Mouse (Mus musculus): ENCODE data around the gene Rdh16. TPM values are rescaled to one million over a fixed set of nuclear protein-coding genes. Genes with fewer than 3 reads are reported as not detected.

The Rdh16 gene
- not detected in 4 replicates for total RNA-seq (2023; ENCODE audit: inconsistent age)

DNA sequence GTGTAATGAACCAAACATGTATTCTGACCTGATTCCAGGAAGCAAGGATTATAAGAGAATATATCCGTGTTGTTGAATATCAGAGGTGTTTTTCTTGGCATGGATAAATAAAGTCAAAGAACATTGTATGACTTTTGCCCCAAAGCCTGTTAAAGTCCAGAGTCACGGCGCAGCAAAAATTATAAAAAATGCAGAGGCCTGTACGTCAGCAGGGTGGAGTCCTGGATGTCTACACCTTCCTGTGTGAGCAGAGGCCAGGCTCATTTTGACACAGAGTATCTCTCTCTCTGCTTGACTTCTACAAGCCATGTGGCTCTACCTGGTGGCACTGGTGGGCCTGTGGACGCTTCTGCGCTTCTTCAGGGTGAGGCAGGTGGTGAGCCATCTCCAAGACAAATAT, at the start of gene Rdh16:
Gene Rdh16 (plus strand): TSS at position 262 of the 400 bp plus-strand sequence.

DNA sequence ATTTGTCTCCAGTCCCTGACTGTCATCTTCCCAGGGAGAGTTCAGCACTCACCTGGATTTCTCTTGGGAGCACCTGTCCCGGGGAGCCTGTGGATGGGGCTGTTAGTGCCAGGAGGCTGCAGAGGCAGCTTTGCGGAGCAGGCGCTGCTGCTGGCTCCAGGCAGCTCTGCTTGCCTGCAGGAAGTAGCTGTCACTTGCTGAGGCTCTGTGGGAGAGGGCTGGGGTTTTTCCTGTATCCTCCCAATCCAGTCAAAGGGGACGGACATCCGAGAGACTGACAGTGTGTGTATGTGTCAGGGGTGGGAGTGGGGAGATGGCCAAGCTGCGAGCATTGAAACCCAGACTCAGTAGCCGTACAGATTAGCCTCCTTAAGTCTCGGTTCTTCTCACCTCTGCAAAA, 49.4 kb upstream of the Rdh16 start, which contains the start of gene Gpr182:
Gene Gpr182 (minus strand): TSS at position 185 of the 400 bp plus-strand sequence.

DNA sequence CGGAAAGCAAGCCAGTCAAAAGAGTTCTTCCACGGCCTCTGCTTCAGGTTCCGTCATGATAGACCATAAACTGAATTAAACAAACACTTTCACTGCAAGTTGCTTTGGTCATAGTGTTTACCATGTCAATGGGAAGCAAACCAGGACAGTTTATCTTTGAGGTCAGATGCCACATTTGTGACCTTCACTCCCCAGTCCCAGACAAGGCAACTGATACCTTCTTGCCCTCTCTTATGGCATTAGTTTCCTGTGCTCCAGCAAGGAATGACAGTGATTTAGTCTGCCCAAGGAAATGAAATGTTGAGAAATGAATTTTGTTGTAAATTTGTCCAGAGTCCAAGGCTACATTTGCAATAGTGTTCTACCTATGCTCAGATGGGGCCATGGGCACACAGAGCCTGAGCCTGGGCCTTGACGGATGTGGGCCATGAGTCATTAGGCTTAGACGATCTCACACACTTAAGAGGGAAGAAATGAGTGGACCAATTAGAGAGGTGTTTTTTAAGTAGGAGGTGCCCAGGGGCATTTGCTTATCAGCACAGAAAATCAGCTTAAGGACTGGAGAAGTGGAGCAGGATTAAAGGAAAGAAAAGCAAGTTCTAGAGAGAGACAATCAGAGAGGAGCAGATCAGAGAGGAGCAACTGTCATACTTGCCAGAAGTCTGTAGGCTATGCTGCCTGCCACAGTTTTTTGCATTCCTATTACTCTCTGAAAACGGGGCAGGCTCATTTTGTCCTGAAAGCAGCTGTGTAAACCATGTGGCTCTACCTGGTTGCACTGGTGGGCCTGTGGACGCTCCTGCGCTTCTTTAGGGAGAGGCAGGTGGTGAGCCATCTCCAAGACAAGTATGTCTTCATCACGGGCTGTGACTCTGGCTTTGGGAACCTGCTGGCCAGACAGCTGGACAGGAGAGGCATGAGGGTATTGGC, 41.5 kb upstream of the Rdh16 start, which contains the start of the genes Rdh1 and Rdh16f1:
Gene Rdh1 (plus strand): TSS at position 541 of the 930 bp plus-strand sequence.
Gene Rdh16f1 (plus strand): TSS at position 607 of the 930 bp plus-strand sequence.

DNA sequence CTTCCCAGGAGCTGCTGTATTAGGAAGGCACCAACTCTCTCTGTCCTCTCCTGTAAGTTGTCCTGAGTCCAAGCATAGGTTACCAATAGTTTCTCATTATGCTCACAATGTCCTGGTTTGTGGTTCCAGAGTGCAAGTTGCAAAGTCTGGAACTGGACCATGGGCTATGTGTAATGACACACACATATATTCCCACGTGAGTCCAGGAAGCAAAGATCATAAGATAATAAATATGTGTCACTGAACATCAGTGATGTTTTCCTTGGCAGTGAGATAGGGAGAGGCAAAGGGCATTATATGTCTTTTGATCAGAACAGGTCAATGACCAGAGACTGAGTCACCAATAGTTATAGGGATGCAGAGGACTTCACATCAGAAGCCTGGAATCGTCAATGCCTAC, 24.9 kb upstream of the Rdh16 start, which contains the start of gene Rdh9:
Gene Rdh9 (plus strand): TSS at position 376 of the 400 bp plus-strand sequence.

DNA sequence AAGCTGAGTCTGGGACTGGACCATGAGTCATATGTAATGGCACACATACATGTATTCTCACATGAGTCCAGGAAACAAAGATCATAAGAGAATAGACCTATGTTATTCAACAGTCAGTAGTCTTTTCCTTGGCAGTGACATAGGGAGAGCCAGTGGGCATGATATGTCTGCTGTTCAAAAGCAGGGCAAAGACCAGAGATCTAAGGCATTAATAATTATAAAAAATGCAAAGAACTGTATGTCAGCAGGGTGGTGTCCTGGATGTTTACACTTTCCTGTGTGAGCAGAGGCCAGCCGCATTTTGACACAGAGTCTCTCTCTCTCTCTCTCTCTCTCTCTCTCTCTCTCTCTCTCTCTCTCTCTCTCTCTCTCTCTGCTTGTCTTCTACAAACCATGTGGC, 48.7 kb downstream of the Rdh16 start, which contains the start of gene Rdh19:
Gene Rdh19 (plus strand): TSS at position 301 of the 400 bp plus-strand sequence.

DNA sequence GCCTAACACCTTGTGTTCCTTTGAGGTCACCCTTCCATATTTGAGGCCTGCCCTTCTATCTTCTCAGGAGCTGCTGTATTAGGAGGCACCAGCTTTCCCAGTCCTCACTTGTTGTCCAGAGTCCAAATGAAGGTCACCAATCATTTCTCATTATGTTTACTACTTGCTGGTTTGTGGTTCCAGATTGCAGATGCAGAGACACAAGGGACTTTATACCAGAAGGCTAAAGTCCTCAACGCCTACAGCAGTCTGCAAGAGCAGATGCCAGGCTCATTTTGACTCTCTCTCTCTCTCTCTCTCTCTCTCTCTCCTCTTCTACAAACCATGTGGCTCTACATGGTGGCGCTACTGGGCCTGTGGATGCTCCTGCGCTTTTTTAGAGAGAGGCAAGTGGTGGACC, 65.3 kb downstream of the Rdh16 start, which contains the start of gene Rdh16f2:
Gene Rdh16f2 (plus strand): TSS at position 243 of the 400 bp plus-strand sequence.

DNA sequence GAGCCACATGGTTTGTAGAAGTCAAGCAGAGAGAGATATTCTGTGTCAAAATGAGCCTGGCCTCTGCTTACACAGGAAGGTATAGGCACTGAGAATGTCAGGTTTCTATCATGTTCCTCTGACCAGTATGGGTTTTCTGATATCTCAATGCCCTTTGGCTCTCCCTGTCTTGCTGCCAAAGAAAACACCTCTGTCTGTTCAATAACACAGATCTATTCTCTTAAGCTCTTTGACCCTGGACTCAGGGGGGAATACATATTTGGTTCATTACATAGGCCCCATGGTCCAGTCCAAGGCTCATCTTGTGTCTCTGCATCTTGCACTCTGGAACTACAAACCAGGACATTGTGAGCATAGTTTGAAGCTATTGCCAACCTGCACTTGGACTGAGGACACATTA, 87.7 kb downstream of the Rdh16 start, which contains the start of gene Rdh7:
Gene Rdh7 (minus strand): TSS at position 213 of the 400 bp plus-strand sequence.

Other genes with a start within 250 kb of the Rdh16 start
- 2.2 to 4.3 TPM (median 3.3 TPM) in 4 replicates for gene Lrp1, start 180.0 kb upstream of the Rdh16 start, total RNA-seq (2023; ENCODE audit: inconsistent age)
- 226 to 243 TPM (median 231 TPM) in 4 replicates for gene Stat6, start 158.2 kb upstream of the Rdh16 start, total RNA-seq (2023; ENCODE audit: inconsistent age)
- gene Nemp1, start 134.3 kb upstream of the Rdh16 start, total RNA-seq (2023; ENCODE audit: inconsistent age) = 8.6 to 12.6 TPM (median 10.8 TPM) in 4 replicates
- 34.6 to 46.9 TPM (median 38.1 TPM) in 4 replicates for gene Nab2, start 132.6 kb upstream of the Rdh16 start, total RNA-seq (2023; ENCODE audit: inconsistent age)
- gene Myo1a, start 96.0 kb upstream of the Rdh16 start, total RNA-seq (2023; ENCODE audit: inconsistent age) = 0.29 to 0.72 TPM (median 0.60 TPM) in 4 replicates
- gene Tac2, start 76.7 kb upstream of the Rdh16 start, total RNA-seq (2023; ENCODE audit: inconsistent age) = not detected in 4 replicates
- 13.5 to 15.8 TPM (median 15.2 TPM) in 4 replicates for gene Zbtb39, start 61.6 kb upstream of the Rdh16 start, total RNA-seq (2023; ENCODE audit: inconsistent age)
- not detected in 4 replicates for gene Gpr182, start 49.4 kb upstream of the Rdh16 start, total RNA-seq (2023; ENCODE audit: inconsistent age)
- gene Rdh1, start 41.4 kb upstream of the Rdh16 start, total RNA-seq (2023; ENCODE audit: inconsistent age) = 0.12 to 0.19 TPM in 2 of 4 replicates, not detected in the others
- not detected in 4 replicates for gene Rdh16f1, start 41.4 kb upstream of the Rdh16 start, total RNA-seq (2023; ENCODE audit: inconsistent age)
- gene Rdh9, start 24.8 kb upstream of the Rdh16 start, total RNA-seq (2023; ENCODE audit: inconsistent age) = not detected in 4 replicates
- gene Rdh19, start 48.8 kb downstream of the Rdh16 start, total RNA-seq (2023; ENCODE audit: inconsistent age) = not detected in 4 replicates
- not detected in 4 replicates for gene Rdh16f2, start 65.3 kb downstream of the Rdh16 start, total RNA-seq (2023; ENCODE audit: inconsistent age)
- not detected in 4 replicates for gene Rdh7, start 87.7 kb downstream of the Rdh16 start, total RNA-seq (2023; ENCODE audit: inconsistent age)
- gene Sdr9c7, start 97.4 kb downstream of the Rdh16 start, total RNA-seq (2023; ENCODE audit: inconsistent age) = not detected in 4 replicates
- gene Hsd17b6, start 206.5 kb downstream of the Rdh16 start, total RNA-seq (2023; ENCODE audit: inconsistent age) = not detected in 4 replicates
- gene Prim1, start 214.0 kb downstream of the Rdh16 start, total RNA-seq (2023; ENCODE audit: inconsistent age) = 14.7 to 17.6 TPM (median 16.0 TPM) in 4 replicates
- 579 to 612 TPM (median 595 TPM) in 4 replicates for gene Naca, start 234.4 kb downstream of the Rdh16 start, total RNA-seq (2023; ENCODE audit: inconsistent age)